Mouse (Mus musculus) midbrain, postnatal 0 days (tissue): ENCODE results near the gene Gm43738. TPM values are rescaled to one million over a fixed set of nuclear protein-coding genes. Genes with fewer than 3 reads are reported as not detected.

Experiments used
- ATAC-seq: fragments of 200-750 bp; cut with Nextera tagmentation; 2 replicates; pipeline ENCODE4 v1.8.0; 2017; ENCODE audit warnings: moderate number of reproducible peaks, mild to moderate bottlenecking, moderate TSS enrichment, moderate library complexity; ENCODE audit not compliant: low FRiP score
- DNase-seq: peaks from one replicate; pipeline ENCODE4 v3.0.0-alpha.2; 2015; ENCODE audit warnings: low spot score
- H3K27ac ChIP-seq: fragments of 300-500 bp; sonication (generic); 2 replicates; pipeline ENCODE4 v1.5.1; 2014; ENCODE audit warnings: low read depth, mild to moderate bottlenecking, low read length, mixed read lengths
- H3K27me3 ChIP-seq: fragments of 300-500 bp; sonication (generic); 2 replicates; pipeline ENCODE4 v1.6.1; 2014; ENCODE audit warnings: low read length, control low read depth, mixed read lengths; ENCODE audit not compliant: insufficient read depth
- H3K36me3 ChIP-seq: fragments of 300-500 bp; sonication (generic); 2 replicates; pipeline ENCODE4 v1.6.1; 2014; ENCODE audit warnings: low read length, control low read depth, mixed read lengths; ENCODE audit not compliant: insufficient read depth
- H3K4me1 ChIP-seq: fragments of 300-500 bp; sonication (generic); 2 replicates; pipeline ENCODE4 v1.6.1; 2014; ENCODE audit warnings: mild to moderate bottlenecking, control low read depth, antibody characterized with exemption, low read length, mixed read lengths; ENCODE audit not compliant: insufficient read depth
- H3K4me2 ChIP-seq: fragments of 300-500 bp; sonication (generic); 2 replicates; pipeline ENCODE4 v1.6.1; 2014; ENCODE audit warnings: low read depth, mild to moderate bottlenecking, low read length, mixed read lengths; ENCODE audit not compliant: poor library complexity, severe bottlenecking
- H3K4me3 ChIP-seq: fragments of 300-500 bp; sonication (generic); 2 replicates; pipeline ENCODE4 v1.5.1; 2014; ENCODE audit warnings: low read depth, mild to moderate bottlenecking, low read length, moderate library complexity
- H3K9ac ChIP-seq: fragments of 300-500 bp; sonication (generic); replicated peaks from 2 replicates; pipeline ENCODE4 v1.6.1; 2014; ENCODE audit warnings: mild to moderate bottlenecking, low read length, moderate library complexity, mixed read lengths; ENCODE audit not compliant: poor library complexity, severe bottlenecking
- H3K9me3 ChIP-seq: fragments of 300-500 bp; sonication (generic); 2 replicates; pipeline ENCODE4 v1.6.1; 2016; ENCODE audit warnings: low read length, control low read depth
- CTCF ChIP-seq: IDR thresholded peaks from 2 replicates; pipeline ENCODE4 v1.5.1; 2016; ENCODE audit warnings: antibody characterized with exemption, mild to moderate bottlenecking
- WGBS: fragments of 180-500 bp; shearing (Covaris S2); extraction: QIAGEN DNeasy Blood & Tissue Kit; methylation state at CpG from one replicate; pipeline ENCODE4 v1.1.7; 2014; 5-methylcytosine and 5-hydroxymethylcytosine counted together
- polyA plus RNA-seq: library from polyadenylated mRNA; unstranded; fragments of >200 nt; fragmentation: Nextera tagmentation; extraction: Ambion mirVana; gene quantifications from 2 replicates; pipeline ENCODE4 v1.2.1, GENCODE M21; 2015
- total RNA-seq: library from RNA; depleted of rRNA; stranded (reverse); fragments of >200 nt; gene quantifications from 2 replicates; pipeline ENCODE4 v1.2.3, GENCODE M21; 2014

Gm43738 gene
- total and polyA plus RNA-seq, 2 experiments from 2014 or later = not detected

GRCm38 (mm10) chr3:89129908-89130307 lies 29.0 kb upstream of the Gm43738 start:
- WGBS = 87% methylated on average over 3 of the region's 3 CpGs
- Histone ChIP-seq H3K4me1 (0 out of 2 replicates have a peak, but pooled peaks cover 2% of the 10 kb centered on the region), H3K27me3 (no peaks in the 10 kb centered on the region), H3K9ac (no peak overlapping the region), H3K4me3 (no peak overlapping the region), H3K36me3 (no peaks in the 10 kb centered on the region), H3K9me3 (no peaks in the 10 kb centered on the region), H3K27ac (no peak overlapping the region), H3K4me2 (no peak overlapping the region)
- TF ChIP-seq CTCF = no peak
- no peak for ATAC-seq
- no peak for DNase-seq

DNA sequence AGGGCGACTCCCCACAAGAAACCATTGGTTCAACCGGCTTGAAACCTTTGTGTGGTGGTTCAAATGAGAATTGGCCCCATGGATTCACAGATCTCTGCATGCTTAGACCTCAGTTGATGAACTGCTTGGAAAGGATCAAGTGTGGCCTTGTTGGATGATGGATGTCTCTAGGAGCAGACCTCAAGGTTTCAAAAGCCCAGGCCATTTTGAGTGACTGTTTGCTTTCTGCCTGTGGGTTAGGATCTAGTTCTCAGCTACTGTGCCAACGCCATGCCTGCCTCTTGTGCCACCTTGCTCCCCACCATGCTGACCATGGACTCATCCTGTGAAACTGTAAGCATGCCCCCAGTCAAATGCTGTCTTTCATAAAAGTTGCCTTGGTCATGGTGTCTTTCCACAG lies 25.1 kb upstream of the Gm43738 start:
- Histone ChIP-seq H3K4me1 (no peaks in the 10 kb centered on the region), H3K27me3 (no peaks in the 10 kb centered on the region), H3K4me2 (no peak overlapping the region), H3K9me3 (no peaks in the 10 kb centered on the region), H3K4me3 (no peak overlapping the region), H3K27ac (no peak overlapping the region), H3K9ac (no peak overlapping the region), H3K36me3 (no peaks in the 10 kb centered on the region)
- WGBS = 88% methylated on average over 3 of the region's 3 CpGs
- DNase-seq = no peak
- no peak for TF ChIP-seq CTCF
- no peak for ATAC-seq

DNA sequence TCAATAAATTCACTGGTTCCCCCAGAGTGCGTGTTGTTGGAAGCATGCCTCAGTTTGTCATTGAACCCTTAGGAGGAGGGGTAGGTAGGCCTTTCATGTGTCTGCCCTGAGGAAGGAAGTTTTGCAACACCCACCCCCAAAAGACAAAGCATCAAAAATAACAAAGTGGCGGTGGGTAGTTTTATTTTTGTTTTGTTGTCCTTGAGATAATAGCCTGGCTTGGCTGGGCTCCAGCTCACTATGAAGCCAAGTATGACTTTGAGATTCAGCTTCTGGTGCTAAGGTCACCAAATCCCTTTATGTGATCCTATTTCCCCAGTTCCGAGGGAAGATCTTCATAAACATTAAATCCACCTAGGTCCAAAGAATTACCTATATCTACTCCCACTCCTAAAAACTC lies 23.3 kb upstream of the Gm43738 start:
- no peak for ATAC-seq

GRCm38 (mm10) chr3:89123313-89123712 lies 22.4 kb upstream of the Gm43738 start:
- 77% methylated on average over 2 of the region's 2 CpGs for WGBS
- no peak for TF ChIP-seq CTCF
- ATAC-seq = no peak

More for the DNA sequence above, 23.3 kb upstream of the Gm43738 start:
- no peak for TF ChIP-seq CTCF
- Histone ChIP-seq H3K27me3 (no peaks in the 10 kb centered on the region), H3K4me3 (no peak overlapping the region), H3K27ac (no peak overlapping the region), H3K36me3 (no peaks in the 10 kb centered on the region), H3K4me1 (no peaks in the 10 kb centered on the region), H3K4me2 (no peak overlapping the region), H3K9ac (no peak overlapping the region), H3K9me3 (no peaks in the 10 kb centered on the region)
- DNase-seq = no peak
- WGBS = 77% methylated on average over 3 of the region's 3 CpGs

GRCm38 (mm10) chr3:89115522-89115921 lies 14.6 kb upstream of the Gm43738 start:
- TF ChIP-seq CTCF = peak; percentile 63
- Histone ChIP-seq H3K9ac (no peak overlapping the region), H3K27me3 (no peaks in the 10 kb centered on the region), H3K4me1 (no peaks in the 10 kb centered on the region), H3K4me2 (no peak overlapping the region), H3K27ac (no peak overlapping the region), H3K9me3 (no peaks in the 10 kb centered on the region), H3K36me3 (no peaks in the 10 kb centered on the region), H3K4me3 (no peak overlapping the region)
- ATAC-seq (no peak), DNase-seq (peak; percentile 34)
- 0% methylated on average over 2 of the region's 2 CpGs for WGBS

More at GRCm38 (mm10) chr3:89123313-89123712, 22.4 kb upstream of the Gm43738 start:
- no peaks in the 10 kb centered on the region for H3K9me3 ChIP-seq
- H3K4me3 ChIP-seq = no peak overlapping the region
- no peak overlapping the region for H3K27ac ChIP-seq
- H3K4me1 ChIP-seq = no peaks in the 10 kb centered on the region
- no peak overlapping the region for H3K4me2 ChIP-seq
- H3K9ac ChIP-seq = no peak overlapping the region
- H3K36me3 ChIP-seq = no peaks in the 10 kb centered on the region
- H3K27me3 ChIP-seq = no peaks in the 10 kb centered on the region
- no peak for DNase-seq

DNA sequence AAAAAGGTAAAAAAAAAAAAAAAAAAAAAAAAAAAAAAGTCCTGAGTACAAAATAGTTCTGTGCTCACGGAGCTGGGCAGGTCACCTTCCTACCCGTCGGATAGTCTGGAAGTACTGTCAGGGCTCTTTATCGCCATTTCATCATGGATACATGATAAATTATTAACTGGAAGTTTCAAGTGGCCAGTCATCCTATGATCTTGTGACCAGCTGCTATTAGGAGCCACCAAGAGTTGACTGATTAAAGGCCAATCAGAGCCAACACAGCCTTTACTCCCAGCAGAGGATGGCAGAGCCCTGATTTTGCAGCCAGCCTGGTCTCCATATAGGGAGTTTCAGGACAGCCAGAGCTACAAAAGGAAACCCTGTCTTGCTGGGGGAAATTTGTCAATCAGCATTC lies 12.2 kb upstream of the Gm43738 start:
- H3K27me3 ChIP-seq = no peaks in the 10 kb centered on the region
- no peaks in the 10 kb centered on the region for H3K9me3 ChIP-seq
- no peaks in the 10 kb centered on the region for H3K4me1 ChIP-seq
- no peak overlapping the region for H3K27ac ChIP-seq
- H3K4me2 ChIP-seq = no peak overlapping the region
- DNase-seq = no peak
- no peak overlapping the region for H3K9ac ChIP-seq
- TF ChIP-seq CTCF = no peak
- WGBS = 92% methylated on average over 4 of the region's 4 CpGs
- H3K4me3 ChIP-seq = no peak overlapping the region
- ATAC-seq = no peak
- no peaks in the 10 kb centered on the region for H3K36me3 ChIP-seq
